Mouse (Mus musculus) forebrain, embryonic 14.5 days (tissue): ENCODE data around the gene Tsc22d1. TPM values are rescaled to one million over a fixed set of nuclear protein-coding genes. Genes with fewer than 3 reads are reported as not detected.

Experiments used
- ATAC-seq: fragments of 200-750 bp; cut with Nextera tagmentation; 2 replicates; pipeline ENCODE4 v1.8.0; 2017; ENCODE audit warnings: mild to moderate bottlenecking, moderate library complexity
- DNase-seq: peaks from one replicate; pipeline ENCODE4 v3.0.0-alpha.2; 2015; ENCODE audit warnings: low spot score
- H3K27ac ChIP-seq: fragments of 300-500 bp; sonication (generic); 2 replicates; pipeline ENCODE4 v1.5.1; 2014; ENCODE audit warnings: low read depth, mild to moderate bottlenecking, control low read depth, low read length, moderate library complexity
- H3K27me3 ChIP-seq: fragments of 300-500 bp; sonication (generic); replicated peaks from 2 replicates; pipeline ENCODE4 v1.6.1; 2014; ENCODE audit warnings: low read length, control low read depth, mixed read lengths; ENCODE audit not compliant: control insufficient read depth, insufficient read depth
- H3K36me3 ChIP-seq: fragments of 300-500 bp; sonication (generic); 2 replicates; pipeline ENCODE4 v1.6.1; 2014; ENCODE audit warnings: low read length, control low read depth; ENCODE audit not compliant: control insufficient read depth, insufficient read depth
- H3K4me1 ChIP-seq: fragments of 300-500 bp; sonication (generic); 2 replicates; pipeline ENCODE4 v1.6.1; 2014; ENCODE audit warnings: antibody characterized with exemption, low read length, control low read depth; ENCODE audit not compliant: control insufficient read depth, insufficient read depth
- H3K4me2 ChIP-seq: fragments of 300-500 bp; sonication (generic); 2 replicates; pipeline ENCODE4 v1.6.1; 2014; ENCODE audit warnings: mild to moderate bottlenecking, control low read depth, low read length
- H3K4me3 ChIP-seq: fragments of 300-500 bp; sonication (generic); 2 replicates; pipeline ENCODE4 v1.5.1; 2014; ENCODE audit warnings: low read depth, low read length, control low read depth
- H3K9ac ChIP-seq: fragments of 300-500 bp; sonication (generic); 2 replicates; pipeline ENCODE4 v1.6.1; 2014; ENCODE audit warnings: mild to moderate bottlenecking, low read length, control low read depth, moderate library complexity
- H3K9me3 ChIP-seq: fragments of 300-500 bp; sonication (generic); replicated peaks from 2 replicates; pipeline ENCODE4 v1.6.1; 2016; ENCODE audit warnings: low read length, control low read depth, mixed read lengths; ENCODE audit not compliant: control insufficient read depth
- WGBS: fragments of 180-500 bp; shearing (Covaris S2); extraction: QIAGEN DNeasy Blood & Tissue Kit; methylation state at CpG from one replicate; pipeline ENCODE4 v1.1.7; 2014; 5-methylcytosine and 5-hydroxymethylcytosine counted together
- polyA plus RNA-seq: library from polyadenylated mRNA; unstranded; fragments of >200 nt; fragmentation: Nextera tagmentation; extraction: Ambion mirVana; gene quantifications from 2 replicates; pipeline ENCODE4 v1.2.1, GENCODE M21; 2014

Gene Tsc22d1
- polyA plus RNA-seq, 1 experiment from 2014 or later: 854 TPM

DNA sequence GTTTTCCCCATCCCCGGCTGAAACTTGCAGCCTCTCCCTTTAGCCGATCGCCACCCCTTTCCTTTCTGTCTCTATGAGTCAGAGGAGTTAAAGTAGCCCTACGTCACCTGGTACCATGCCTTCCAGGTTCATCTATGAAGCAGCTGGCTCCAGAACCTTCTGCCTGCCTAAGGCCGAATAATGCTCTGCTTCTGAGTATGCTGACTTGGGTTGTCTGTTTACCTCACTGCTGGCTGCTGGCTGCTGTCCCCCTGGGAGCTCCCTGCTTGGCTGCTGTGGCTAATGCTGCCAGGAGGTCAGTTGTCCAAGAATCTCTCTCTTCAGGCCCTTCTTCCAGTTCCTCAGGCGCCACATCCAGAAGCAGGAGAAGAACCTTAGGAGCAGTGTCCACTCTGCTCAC, 111.7 kb downstream of the Tsc22d1 start:
- DNase-seq (no peak), ATAC-seq (no peak)
- no peak overlapping the region for H3K4me3 ChIP-seq
- H3K4me1 ChIP-seq: no peaks in the 10 kb centered on the region
- H3K9me3 ChIP-seq: no peaks in the 10 kb centered on the region
- H3K27ac ChIP-seq: no peak overlapping the region
- H3K4me2 ChIP-seq: no peak overlapping the region
- H3K27me3 ChIP-seq: no peaks in the 10 kb centered on the region
- no peaks in the 10 kb centered on the region for H3K36me3 ChIP-seq
- 92% methylated on average over 6 of the region's 6 CpGs for WGBS
- no peak overlapping the region for H3K9ac ChIP-seq

DNA sequence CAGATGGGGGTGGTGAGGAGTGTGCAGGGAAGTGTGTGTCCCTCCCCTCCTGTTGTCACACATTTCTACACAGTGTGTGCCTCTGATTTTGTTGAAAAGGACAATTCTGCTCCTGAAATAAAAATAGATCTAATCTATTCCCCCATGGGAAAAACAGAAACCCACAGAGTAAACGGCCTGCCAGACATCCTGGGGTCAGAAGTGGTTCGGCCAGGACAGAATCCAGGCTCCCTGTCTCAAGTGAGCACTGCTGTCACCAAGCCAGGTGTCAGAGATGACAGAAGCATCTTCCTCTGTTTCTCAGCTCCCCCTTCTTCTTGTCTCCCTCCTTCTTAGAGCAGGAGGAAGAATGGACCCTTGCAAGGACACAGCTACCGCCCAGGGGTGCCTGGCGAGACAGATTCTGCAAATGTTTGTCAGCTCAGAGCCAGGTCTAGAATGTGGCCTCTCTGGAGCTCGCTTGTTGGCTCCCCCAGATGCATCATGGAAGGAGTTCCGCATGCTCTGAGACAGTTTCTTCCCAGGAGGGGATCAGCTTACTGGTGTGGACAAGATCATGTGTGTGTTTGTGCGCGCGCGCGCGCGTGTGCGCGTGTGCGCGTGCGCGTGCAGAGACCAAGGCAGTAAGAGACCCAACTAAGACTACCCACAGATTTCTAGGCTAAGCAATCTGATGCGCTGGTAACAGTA, 112.4 kb downstream of the Tsc22d1 start:
- ATAC-seq (no peak), DNase-seq (no peak)
- 94% methylated on average over 20 of the region's 20 CpGs for WGBS
- no peaks in the 10 kb centered on the region for H3K9me3 ChIP-seq
- H3K27ac ChIP-seq: no peak overlapping the region
- no peak overlapping the region for H3K4me2 ChIP-seq
- H3K4me1 ChIP-seq: no peaks in the 10 kb centered on the region
- no peaks in the 10 kb centered on the region for H3K27me3 ChIP-seq
- H3K9ac ChIP-seq: no peak overlapping the region
- H3K36me3 ChIP-seq: no peaks in the 10 kb centered on the region
- no peak overlapping the region for H3K4me3 ChIP-seq

DNA sequence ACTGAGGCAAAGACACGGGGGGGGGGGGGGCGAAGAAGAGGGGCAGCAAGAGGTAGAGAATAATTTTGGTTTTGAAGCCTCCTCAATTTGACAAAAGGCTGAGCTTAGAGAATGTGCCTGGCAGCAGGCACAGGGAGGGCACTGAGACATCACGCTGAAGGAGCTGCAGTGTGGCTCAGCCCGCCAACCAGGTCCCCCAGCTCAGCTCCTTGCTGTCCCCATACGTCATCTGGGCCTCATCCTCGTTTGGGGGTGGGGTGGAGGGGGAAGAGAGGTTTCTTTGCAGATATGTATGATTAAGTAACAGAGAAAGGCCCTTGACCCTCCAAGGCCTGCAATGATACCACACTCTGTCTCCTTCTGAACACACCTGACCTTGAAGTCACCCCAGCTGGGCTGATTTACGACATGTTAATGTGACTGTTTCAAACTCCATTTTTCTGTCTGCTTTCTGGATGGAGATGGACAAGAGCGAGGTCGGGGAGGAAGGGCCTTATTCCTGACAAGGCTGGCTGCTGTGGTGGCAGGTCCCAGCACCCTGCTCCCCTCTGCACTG, 113.1 kb downstream of the Tsc22d1 start:
- Histone ChIP-seq H3K27ac (no peak overlapping the region), H3K9ac (no peak overlapping the region), H3K4me1 (peaks cover 3% of the 10 kb centered on the region), H3K36me3 (no peaks in the 10 kb centered on the region), H3K9me3 (no peaks in the 10 kb centered on the region), H3K27me3 (no peaks in the 10 kb centered on the region), H3K4me2 (no peak overlapping the region), H3K4me3 (no peak overlapping the region)
- ATAC-seq: no peak
- 76% methylated on average over 9 of the region's 9 CpGs for WGBS
- no peak for DNase-seq

DNA sequence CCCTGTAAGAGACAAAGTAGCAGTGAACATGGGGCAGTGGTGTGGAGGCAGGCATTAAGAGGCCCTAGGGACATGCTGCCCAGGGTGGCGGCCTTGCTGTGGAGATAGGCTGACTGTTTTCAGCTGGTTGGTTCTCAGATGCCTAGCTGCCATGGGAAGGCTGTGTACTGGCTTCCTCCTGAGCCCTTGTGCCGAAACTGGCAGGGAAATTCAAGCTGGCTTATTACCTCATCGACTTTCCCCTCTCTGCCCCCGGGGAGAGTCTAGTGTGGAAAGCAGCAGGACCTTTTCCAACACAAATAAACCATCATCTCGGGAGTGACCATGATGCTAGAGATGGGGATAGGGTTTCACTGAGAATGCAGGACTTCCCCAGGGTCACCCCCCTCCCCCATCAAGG, 113.9 kb downstream of the Tsc22d1 start:
- DNase-seq: no peak
- Histone ChIP-seq H3K4me1 (peaks cover 11% of the 10 kb centered on the region), H3K4me3 (no peak overlapping the region), H3K36me3 (no peaks in the 10 kb centered on the region), H3K9me3 (no peaks in the 10 kb centered on the region), H3K9ac (no peak overlapping the region), H3K27ac (no peak overlapping the region), H3K4me2 (no peak overlapping the region), H3K27me3 (no peaks in the 10 kb centered on the region)
- 44% methylated on average over 5 of the region's 5 CpGs for WGBS
- ATAC-seq: no peak

DNA sequence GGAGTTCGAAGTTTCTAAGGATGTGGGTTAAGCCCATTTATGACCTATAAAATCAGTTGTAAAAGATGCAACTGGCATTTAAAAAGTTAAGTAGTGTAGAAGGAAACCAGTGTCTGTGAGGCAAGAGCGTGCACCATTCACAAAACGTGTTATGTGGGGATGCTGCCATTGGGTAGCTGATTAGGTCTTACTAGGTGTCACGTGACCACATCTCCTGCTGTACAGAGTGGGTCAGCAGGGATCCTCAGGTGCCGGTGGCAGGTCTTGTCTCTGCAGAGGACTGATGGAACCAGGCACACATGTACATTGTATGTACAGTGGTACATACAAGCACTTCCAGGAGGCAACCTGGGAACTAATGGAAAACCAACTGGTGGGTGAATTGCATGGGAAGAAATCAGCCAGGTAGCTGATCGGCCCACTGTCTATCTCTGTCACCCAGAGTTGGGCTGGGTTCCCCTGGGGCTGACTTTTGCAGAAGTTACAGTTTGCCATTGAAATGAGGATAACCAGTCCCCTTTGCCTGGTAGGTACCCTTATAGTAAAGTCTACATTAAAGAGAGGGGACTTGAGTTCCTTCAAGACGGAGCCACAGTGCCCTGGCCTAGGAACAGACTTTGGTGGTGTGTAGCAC, 116.4 kb downstream of the Tsc22d1 start:
- Histone ChIP-seq H3K9ac (no peak overlapping the region), H3K36me3 (no peaks in the 10 kb centered on the region), H3K4me2 (no peak overlapping the region), H3K27me3 (no peaks in the 10 kb centered on the region), H3K27ac (no peak overlapping the region), H3K4me1 (peaks cover 11% of the 10 kb centered on the region), H3K4me3 (no peak overlapping the region), H3K9me3 (no peaks in the 10 kb centered on the region)
- 88% methylated on average over 7 of the region's 7 CpGs for WGBS
- DNase-seq: no peak
- no peak for ATAC-seq

DNA sequence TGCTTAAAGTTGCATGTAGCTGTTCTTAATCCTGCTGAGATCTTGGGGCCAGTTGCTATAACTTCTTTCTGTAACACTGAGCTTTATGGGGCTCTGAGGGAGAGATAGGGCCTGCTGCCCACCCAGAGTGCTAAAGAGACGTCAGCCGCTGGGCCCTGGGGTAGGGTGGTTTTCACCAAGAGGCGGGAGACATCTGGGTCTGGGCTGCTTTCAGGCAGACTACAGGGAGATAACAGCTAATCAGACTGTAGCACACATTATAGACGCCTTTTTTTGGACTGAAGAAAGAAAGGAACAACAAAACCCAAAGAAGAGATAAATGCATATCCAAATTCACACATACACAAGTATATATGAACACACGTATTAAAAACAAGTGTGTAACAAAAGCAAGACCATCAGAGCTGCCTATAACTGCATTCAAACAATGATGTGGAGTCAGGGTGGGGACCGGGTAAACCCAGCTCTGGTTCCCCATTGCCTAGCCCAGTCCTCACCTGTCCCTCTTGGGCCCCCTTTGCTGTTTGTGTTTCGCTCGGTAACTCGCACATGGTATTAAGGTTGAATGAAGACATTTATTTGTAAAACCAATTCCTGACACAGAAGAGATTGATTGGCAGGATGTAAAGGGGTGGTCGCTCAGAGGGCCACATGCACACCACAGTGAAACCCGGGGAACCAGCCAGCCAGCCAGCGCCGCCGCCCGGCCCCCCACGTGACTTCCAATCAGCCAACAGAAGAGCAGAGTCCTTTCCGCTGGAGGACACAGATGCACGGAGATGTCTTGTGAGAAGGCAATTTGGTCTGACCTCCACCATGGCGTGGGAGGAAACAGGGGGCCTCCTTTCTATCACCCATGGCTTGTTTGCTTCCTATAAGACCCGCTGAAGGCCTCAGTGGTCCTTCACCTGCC, 117.8 kb downstream of the Tsc22d1 start:
- H3K27me3 ChIP-seq: no peaks in the 10 kb centered on the region
- ATAC-seq (peak; percentile 93), DNase-seq (peak; percentile 53)
- peak overlapping the region; percentile 36 for H3K27ac ChIP-seq
- H3K9ac ChIP-seq: peak overlapping the region; percentile 46; the same call in 1 of the 2 replicates
- H3K4me2 ChIP-seq: peak overlapping the region; percentile 46
- H3K36me3 ChIP-seq: no peaks in the 10 kb centered on the region
- peak overlapping the region; percentile 1; the same call in 1 of the 2 replicates for H3K4me3 ChIP-seq
- peaks cover 11% of the 10 kb centered on the region for H3K4me1 ChIP-seq
- no peaks in the 10 kb centered on the region for H3K9me3 ChIP-seq
- WGBS: 50% methylated on average over 20 of the region's 20 CpGs

DNA sequence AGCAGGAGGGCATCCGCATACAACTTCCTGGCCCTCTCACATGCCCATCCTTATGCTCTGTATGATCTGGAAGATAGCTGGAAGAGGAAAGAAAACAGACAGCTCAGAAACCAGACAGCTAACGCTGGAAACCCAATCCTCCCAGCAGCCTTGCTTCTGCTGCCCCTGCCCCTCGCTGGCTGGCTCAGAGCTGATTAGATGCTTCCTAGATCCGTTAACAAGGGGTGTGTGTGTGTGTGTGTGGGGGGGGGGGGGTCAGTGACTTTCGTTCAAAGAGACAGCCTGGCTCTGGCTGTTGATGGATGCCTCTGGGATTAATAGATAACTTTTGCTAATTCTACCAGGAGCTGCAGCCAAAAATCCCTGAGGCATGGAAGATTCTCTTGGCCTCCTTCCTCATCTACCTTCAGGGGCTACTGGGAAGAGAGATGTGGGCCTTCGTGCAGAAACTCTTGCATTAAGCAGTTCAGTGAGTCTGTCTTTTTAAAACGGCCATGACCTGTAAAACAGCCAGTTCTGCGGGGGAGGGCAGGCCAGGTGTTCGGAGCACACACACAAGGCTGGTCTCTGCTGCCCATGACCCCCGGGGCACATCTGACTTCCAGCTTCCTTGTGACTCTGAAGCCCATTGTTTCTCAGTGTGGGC, 118.5 kb downstream of the Tsc22d1 start:
- H3K4me2 ChIP-seq: peak overlapping the region; percentile 46

DNA sequence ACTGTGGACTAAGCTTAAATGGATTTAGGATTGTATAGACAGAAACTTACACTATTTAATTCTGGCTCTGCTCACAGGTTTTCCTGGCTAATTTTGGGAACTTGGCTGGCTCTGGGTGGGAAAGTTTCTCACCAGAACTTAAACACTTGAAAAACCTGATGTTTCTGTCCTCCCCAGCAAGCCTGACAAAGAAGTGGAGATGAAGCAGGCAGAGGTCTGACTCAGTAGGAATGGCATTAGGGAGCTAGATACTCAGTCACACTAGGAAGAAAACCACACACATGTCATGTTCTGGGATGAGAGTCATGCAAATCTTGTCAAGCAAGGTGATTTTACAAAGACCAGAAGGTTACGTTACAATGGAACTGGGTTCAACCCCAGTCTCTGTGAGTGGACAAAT, 120.3 kb downstream of the Tsc22d1 start:
- Histone ChIP-seq H3K36me3 (no peaks in the 10 kb centered on the region), H3K4me3 (no peak overlapping the region), H3K9ac (no peak overlapping the region), H3K4me2 (no peak overlapping the region), H3K27ac (no peak overlapping the region), H3K27me3 (no peaks in the 10 kb centered on the region), H3K9me3 (no peaks in the 10 kb centered on the region), H3K4me1 (peaks cover 11% of the 10 kb centered on the region)
- 95% methylated on average over 1 of the region's 1 CpGs for WGBS
- ATAC-seq (no peak), DNase-seq (no peak)

More for the DNA sequence above, 118.5 kb downstream of the Tsc22d1 start:
- Histone ChIP-seq H3K4me3 (peak overlapping the region; percentile 1; the same call in 1 of the 2 replicates), H3K9me3 (no peaks in the 10 kb centered on the region), H3K9ac (peak overlapping the region; percentile 46; the same call in 1 of the 2 replicates), H3K27ac (peak overlapping the region; percentile 36), H3K4me1 (peaks cover 11% of the 10 kb centered on the region), H3K27me3 (no peaks in the 10 kb centered on the region), H3K36me3 (no peaks in the 10 kb centered on the region)
- DNase-seq (no peak), ATAC-seq (peak; percentile 62)
- WGBS: 23% methylated on average over 10 of the region's 10 CpGs
